Mouse (Mus musculus): Measurements from ENCODE around the gene Pla2g4c.

Pla2g4c gene

DNA sequence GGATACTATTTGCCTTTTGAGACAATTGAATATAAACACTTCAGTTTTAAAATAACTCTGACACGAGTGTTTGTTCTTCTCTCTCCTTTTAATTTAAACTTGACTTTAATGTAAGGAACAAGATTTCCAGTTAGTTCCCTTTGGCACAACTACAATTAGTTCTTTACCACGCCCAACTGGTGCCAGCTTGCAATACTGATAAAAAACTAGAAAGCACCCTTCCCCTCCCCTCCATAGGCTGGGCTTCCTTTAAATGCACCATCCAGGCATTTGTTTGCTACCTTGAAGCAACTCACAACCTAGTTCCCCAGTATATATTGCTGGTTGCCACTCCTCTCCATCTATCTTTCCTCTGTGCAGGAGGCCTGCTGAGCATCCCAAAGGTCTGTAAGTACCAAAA, at the start of gene Pla2g4c:
TSS of gene Pla2g4c (plus strand) at position 340 of the 400 bp plus-strand sequence.
- in situ Hi-C loops (cut with MboI, MseI) = no loop called here

DNA sequence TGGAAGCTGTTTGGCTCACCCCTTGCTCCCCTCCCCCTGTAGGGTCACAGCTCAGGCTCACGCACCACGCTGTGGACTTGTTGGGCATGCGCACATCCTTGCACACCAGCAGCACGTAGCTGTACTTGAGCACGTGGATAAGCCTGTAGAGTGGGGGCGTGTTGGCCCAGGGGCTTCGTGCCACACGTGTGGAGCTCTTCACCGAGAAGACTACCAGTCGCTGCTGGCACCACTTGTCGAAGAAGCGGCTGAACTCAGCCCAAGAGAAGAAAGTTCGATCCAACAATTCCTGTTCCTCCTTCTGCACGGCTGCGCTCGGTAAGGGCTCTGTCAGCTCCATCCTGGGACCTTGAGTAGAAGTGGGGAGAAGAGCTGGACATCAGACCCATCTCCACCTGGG, 47.4 kb upstream of the Pla2g4c start, which contains the start of gene Lig1:
TSS of gene Lig1 (plus strand) at position 203 of the 400 bp plus-strand sequence.
- in situ Hi-C loops (cut with MboI, MseI) = loop anchor here (5.0 to 25.0 kb wide), 4 partner anchors 215 to 795 kb away; partner anchors contain the start of genes Mzf1 (in 1 of the 2) and Zfp606 (in 1 of the 2)

DNA sequence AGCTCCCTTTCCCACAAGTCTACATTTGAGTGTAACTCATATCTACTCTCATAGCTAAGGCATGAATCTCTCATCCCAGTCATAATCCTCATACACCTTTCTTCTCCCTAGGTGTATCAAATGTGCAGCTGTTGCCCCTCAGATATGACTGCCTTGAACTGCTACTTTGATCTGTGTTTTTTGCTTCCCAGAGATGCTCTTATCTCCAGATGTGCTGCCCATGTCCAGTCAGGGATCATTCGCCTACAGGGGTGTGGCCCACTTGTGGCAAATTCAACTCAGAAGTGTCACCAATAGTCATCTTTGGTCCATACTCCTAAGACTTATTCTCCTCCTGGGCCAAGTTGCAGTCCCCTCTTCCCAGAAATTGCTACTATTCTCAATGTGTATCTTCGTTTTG, 46.6 kb upstream of the Pla2g4c start:
- in situ Hi-C loops (cut with MboI, MseI) = loop anchor here (5.0 to 25.0 kb wide), 4 partner anchors 216 to 796 kb away; partner anchors contain the start of genes Mzf1 (in 1 of the 2) and Zfp606 (in 1 of the 2)

DNA sequence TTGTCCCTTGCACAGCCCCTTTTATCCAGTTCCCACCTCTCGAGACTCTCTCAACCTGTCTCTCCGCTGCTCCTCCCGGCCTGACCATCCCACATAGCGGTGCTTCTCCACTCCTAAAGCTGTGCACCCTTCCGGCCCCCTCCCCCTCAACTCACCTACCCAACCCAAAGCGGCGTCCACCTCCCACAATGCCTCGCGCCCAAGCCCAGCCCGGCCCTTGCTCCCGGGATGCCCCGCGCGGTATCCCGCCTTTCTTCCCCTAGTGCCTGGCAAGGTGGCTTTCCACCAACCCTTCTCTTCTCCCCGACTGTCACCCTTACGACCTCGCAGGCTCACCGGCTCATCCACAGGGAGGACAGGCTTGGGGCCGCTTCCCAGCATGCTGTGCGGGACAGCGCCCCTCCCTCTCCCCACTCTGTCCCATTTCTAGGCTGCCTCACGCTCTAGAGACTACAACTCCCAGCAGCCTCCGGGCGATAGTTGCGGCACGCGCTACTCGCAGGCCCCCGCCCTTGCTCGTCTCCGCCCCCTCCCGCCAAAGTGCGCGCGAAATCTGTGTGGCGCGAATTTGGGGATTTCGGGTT, 46.1 kb upstream of the Pla2g4c start, which contains the start of gene Zswim9:
TSS of gene Zswim9 (minus strand) at position 414 of the 584 bp plus-strand sequence.
- in situ Hi-C loops (cut with MboI, MseI) = loop anchor here (5.0 to 25.0 kb wide), 4 partner anchors 216 to 796 kb away; partner anchors contain the start of genes Mzf1 (in 1 of the 2) and Zfp606 (in 1 of the 2)

DNA sequence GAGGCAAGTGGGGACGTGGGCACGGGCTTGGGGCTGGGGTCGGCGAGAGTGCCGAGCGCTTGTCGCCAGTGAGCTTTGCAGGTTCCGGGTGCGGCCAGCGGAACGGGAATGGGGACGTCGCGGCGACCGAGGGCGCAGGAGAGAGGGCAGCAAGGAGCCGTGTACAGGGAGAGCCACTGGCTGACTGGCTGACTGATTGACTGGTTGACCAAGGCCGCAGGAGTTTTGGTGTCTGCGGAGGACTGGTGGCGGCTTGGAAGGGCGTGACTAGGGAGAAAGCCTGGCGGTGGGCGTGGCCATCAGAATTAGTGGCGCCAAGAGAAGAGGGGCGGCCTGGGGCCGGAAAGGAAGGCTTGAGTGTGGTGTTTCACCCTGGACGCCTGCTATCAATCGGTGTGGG, 45.5 kb upstream of the Pla2g4c start:
- in situ Hi-C loops (cut with MboI, MseI) = loop anchor here (5.0 to 25.0 kb wide), 4 partner anchors 217 to 797 kb away; partner anchors contain the start of genes Mzf1 (in 1 of the 2) and Zfp606 (in 1 of the 2)

DNA sequence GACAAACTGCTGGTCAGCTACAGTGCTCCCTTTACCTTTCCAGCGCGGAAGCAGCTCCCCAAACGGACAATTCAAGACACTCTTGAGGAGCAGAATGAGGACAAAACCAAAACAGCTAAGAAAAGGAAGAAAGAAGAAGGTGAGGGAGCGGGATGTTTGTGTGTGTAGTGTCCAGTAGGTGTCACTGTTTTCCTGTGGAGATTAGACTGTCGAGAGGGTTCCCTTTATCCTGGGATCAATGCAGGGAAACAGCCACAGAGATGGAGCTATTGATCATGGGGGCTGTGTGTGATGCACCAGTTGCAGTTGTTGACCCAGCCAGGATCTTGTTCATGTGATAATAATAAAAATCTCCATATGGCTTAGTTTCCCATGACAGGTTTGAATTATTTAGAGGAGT, 35.8 kb upstream of the Pla2g4c start:
- in situ Hi-C loops (cut with MboI, MseI) = loop anchor here (10.0 to 25.0 kb wide), 3 partner anchors 226 to 801 kb away; partner anchors contain the start of genes Mzf1 (in 1 of the 2) and Zfp606 (in 1 of the 2)

DNA sequence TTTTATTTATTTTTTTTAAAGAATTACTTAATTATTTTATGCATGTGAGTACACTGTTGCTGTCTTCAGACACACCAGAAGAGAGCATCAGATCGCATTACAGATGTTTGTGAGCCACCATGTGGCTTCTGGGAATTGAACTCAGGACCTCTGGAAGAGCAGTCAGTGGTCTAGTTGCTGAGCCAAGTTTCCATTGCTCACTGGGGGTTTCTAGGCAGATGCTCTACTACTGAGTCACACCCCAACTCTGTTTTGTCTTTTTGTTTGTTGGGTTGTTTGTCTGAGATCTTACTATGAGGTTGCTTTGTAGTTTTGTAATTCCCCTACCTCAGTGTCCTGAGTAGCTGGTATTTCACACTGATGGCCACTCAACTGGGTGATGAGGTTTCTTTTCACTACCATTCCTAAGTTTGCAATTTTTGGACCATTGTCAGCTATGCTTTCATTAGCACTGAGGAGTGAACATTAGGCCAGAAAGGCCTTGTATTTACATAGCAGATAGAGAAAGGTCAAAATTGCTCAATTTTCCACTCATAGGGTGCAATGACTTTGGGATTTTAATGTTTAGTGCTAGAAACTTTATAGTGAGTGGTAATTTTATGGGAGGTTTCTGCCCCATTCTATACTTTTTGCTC, 34.3 kb upstream of the Pla2g4c start:
- in situ Hi-C loops (cut with MboI, MseI) = loop anchor here (10.0 to 25.0 kb wide), 4 partner anchors 228 to 1025 kb away; partner anchors contain the start of genes Mzf1 (in 1 of the 2) and Zfp606 (in 1 of the 2)

DNA sequence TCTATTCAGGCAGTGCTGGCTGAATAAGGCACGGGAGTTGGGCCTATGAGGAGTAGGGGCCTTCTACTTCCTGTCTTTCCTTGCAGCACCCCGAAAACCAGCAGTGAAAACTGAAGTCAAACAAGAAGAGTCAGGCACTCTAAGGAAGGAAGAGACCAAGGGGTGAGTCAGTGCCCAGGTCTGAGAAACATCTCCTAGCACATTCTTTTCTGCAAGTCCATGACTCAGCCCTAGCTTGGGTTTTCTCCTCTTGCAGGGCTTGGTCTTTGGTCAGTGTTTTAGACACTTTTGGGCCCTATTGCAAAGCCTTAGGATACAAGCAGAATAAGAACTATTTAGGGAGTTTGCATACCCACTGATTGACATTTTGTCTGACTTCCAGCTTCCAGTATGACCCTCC, 33.1 kb upstream of the Pla2g4c start:
- in situ Hi-C loops (cut with MboI, MseI) = loop anchor here (10.0 to 25.0 kb wide), 4 partner anchors 229 to 1023 kb away; partner anchors contain the start of genes Mzf1 (in 1 of the 2) and Zfp606 (in 1 of the 2)

DNA sequence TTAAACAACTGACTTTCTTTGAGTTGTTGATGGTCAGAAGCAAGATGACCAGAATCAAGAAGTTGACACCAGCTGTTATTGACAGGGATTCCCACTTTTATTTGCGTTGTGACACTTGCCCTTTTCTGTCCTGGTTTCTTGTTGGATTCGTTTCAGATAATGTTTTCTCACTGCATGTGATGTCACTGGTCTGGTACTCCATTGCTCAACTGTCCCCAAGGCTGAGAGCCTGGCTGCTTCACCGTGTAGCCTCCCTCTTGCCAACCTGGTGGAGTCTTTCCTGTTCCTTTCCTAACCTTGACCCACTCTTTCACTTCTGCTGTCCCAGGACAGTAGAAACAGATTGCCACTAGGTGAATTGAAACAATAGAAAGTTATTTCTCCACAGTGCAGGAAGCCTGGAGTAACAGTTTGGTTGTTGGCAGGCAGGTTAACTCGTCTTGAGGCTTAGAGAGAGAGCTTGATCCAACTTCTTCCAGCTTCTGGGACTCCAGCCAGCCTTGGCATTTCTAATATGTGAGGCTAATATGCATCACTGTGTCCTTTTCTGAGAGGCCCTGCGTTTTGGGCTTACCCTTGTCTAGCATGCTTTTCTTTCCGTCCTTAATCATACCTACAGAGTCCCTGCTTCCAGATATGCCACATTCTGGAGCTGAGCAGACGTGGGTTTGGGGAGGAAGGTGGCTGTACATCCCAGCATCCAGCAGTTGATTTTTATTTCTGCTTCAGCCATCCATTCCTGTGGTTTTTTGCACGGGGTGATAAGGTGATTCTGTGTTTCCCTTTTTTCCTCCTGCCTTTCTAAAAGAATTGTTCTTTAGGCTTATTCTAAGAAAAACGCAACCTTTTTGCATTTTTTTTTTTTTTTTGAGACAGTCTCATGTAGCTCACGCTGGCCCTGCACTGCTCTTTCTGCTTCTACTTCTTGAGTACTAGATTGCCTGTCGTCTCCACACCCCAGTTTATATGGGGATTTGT, 30.3 kb upstream of the Pla2g4c start:
- in situ Hi-C loops (cut with MboI, MseI) = loop anchor here (10.0 to 25.0 kb wide), 4 partner anchors 232 to 1021 kb away; partner anchors contain the start of genes Mzf1 (in 1 of the 2) and Zfp606 (in 1 of the 2)

DNA sequence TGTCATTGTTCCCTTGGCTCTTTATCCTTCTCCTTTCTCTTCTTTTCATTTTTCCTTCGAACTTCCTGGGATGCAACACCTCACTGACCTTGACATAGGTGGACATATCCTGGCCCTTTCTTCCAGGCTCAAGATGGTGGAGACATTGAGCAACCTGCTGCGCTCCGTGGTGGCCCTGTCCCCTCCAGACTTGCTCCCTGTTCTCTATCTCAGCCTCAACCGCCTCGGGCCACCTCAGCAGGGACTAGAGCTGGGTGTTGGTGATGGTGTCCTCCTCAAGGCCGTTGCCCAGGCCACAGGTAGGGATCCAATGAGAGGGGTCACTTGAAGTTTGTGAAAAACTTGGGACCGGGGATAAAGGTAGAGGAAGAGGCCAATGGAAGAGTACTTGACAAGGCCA, 29.2 kb upstream of the Pla2g4c start:
- in situ Hi-C loops (cut with MboI, MseI) = loop anchor here (10.0 to 25.0 kb wide), 4 partner anchors 233 to 1020 kb away; partner anchors contain the start of genes Mzf1 (in 1 of the 2) and Zfp606 (in 1 of the 2)

DNA sequence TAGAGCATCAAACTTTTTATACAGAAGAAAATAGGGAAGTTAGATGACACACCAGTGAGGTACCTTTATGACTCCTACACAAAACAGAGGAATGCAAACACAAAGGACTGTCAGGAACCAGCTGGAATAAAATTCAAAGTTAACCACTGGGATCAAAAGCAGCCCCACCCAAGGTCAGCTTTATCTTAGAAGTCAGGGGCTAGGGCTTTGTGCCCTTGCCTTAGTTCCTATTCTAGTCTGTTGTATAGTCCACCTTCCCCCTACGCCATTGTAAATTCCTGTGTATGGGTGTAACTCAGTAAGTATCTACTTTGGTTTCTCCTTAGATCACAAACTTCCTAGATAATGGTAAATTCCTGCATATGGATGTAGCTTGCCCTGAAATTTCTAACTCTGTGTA, 26.8 kb upstream of the Pla2g4c start:
- in situ Hi-C loops (cut with MboI, MseI) = loop anchor here (10.0 to 25.0 kb wide), 4 partner anchors 235 to 1017 kb away; partner anchors contain the start of genes Mzf1 (in 1 of the 2) and Zfp606 (in 1 of the 2)

DNA sequence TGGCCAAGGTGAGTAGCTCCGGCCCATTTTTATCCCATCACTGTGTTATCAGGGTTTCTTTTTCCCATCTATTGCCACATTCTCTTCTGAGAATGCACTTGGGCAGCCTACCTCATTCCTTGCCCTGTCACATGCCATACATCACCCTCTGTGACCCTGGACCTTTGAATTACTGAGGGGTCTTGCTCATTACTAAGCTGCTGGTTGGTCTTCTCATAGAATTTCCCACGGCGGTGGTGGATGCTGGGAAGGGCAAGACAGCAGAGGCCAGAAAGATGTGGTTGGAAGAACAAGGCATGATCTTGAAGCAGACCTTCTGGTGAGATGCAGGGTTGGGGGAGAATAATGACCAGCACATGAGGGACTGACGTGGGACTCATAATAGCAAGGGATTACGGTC, 25.6 kb upstream of the Pla2g4c start:
- in situ Hi-C loops (cut with MboI, MseI) = loop anchor here (10.0 to 25.0 kb wide), 4 partner anchors 237 to 1016 kb away; partner anchors contain the start of genes Mzf1 (in 1 of the 2) and Zfp606 (in 1 of the 2)

DNA sequence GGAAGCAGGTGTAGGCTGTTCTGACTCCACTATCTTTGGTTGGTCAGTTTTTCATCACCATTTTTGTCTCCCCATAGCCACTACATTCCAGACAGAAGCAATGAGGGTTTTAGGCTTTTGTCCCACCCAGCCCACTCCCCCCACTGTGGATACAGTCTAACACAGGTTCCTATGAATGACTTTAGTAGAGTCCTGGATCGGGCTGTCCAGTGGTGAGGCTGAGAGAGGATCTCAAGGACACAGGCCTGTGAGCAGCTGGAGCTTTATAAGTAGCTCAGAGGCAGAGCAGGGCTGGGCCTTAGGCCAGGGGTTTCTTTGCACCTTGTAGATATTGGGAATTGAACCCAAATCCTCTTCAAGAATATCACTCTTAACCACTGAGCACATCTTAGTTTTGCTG, 22.8 kb upstream of the Pla2g4c start:
- in situ Hi-C loops (cut with MboI, MseI) = no loop called here

DNA sequence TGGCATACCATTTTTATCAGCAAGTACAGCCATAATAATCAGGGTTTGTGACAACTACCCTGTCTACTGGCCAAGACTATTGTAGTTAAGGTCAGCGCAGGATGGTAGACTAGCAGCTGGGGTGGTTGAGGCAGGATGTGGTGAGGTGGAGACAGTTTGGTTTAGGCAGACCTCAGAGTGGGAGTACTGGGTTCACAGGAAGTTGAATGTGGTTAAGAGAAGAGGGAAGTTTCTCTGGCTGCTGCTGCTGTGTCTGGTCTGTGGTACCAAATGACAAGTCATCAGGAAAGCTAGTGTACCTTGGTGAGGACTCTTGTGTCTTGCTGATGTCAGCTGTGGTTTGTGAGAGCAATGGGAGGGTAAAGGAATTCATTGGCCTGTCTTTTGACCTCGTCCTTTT, 21.7 kb upstream of the Pla2g4c start:
- in situ Hi-C loops (cut with MboI, MseI) = no loop called here

DNA sequence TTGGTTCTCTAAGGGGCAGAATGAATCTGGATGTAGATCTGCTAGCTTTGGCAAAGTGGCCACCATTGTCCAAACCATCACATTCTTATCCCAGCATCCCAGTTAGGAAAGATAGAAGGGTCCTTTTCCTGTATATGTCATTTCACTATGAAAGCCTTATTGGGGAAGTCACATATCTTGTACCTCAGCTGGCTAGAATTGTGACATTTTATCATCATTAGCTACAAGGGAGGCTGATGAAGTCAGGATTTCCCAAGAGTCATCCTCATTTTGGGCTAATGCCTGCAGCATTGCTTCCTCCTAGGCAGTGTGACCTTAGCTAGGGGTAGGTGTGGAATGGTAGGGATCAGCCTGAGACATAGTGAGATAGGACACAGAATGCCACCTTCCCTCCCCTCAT, 21.1 kb upstream of the Pla2g4c start:
- in situ Hi-C loops (cut with MboI, MseI) = no loop called here

DNA sequence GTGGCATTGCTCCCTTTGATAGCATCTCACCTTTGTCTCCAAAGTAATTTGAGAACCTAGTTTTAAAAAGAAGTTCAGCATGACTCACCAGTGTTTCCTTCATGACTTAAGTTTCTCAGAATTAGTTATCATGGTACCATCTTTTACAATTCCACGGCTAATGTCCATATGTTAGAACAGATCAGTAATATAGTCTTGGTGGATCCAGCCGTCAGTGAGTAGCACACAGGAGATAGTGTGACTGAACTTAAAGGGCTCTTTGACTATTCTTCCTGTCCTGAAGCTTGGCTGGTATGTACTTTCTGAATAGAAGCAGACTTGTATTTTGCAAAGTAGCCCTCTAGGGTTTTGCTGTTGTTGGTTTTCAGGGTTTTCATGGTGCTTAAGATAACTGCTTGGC, 15.0 kb upstream of the Pla2g4c start:
- in situ Hi-C loops (cut with MboI, MseI) = no loop called here

DNA sequence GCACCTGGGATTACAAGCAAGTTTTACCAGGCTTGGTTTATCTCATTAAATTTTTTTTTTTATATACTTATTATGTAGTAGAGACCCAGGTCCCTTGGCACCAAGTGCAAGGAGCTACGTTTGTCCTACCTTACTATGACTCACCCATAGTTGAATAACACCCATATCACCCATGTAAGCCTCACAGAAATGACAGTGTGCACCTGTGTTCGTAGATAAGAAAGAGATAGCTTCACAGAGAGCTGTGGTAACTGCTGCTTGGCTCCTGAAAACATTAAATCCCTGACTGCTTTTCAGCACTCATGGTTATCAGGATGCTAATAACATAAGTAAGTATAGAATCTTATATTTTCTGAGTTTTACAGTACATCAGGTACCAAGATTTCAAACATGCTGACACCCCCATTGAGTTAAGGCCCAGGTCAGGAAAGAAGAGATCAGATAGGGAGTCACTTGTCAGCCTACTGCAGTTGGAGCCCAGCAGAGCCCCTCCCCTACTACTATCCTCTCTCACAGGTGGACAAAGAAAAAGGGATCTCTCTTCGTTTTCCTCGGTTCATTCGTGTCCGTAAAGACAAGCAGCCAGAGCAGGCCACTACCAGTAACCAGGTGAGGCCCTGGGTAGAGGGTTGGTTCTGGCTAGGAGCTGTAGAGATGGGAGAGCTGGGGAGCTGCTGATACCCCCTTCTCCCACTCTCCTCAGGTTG, 13.8 kb upstream of the Pla2g4c start:
- in situ Hi-C loops (cut with MboI, MseI) = no loop called here

DNA sequence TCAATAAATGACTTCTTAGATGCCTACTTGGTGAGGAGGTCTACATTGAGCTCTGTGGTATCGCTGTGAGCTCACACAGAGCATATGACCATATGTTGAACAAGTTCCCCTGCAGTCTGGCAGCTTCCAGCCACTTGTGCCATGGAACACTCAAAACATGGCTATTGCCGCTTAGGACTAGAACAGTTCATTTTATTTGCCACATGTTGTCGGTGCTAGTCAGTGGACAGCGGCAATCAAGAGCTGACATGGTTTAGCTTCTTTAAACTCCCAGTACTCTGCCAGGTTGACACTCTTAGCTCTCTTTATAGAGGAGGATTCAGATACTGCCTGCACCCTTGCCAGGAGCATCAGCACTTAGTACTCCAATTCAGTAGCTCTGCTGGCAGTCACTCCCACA, 13.1 kb upstream of the Pla2g4c start:
- in situ Hi-C loops (cut with MboI, MseI) = no loop called here

DNA sequence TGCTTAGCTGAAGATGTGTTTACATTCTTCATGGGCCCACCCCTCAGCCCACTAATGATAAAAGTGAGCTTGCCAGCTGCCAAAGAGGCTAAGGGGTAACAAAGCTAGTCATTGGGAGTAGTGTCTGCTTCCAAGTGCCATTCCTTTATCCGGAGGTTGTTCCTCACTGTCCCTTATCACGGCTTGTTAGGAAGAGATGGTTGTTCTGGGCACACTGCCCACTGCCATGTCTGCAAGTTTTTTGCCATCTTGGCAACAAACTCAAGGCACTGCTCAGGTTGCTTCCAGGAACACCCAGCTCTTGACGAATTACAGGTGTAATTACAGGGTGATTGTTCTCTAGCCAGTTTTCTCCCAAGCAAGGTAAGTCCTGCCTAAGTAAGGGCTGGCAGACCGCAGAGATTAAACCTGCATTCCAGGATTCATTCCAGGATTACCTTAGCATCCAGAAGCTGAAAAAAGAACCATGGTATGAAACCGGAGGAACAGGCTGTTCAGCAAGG, 10.3 kb upstream of the Pla2g4c start:
- in situ Hi-C loops (cut with MboI, MseI) = no loop called here

DNA sequence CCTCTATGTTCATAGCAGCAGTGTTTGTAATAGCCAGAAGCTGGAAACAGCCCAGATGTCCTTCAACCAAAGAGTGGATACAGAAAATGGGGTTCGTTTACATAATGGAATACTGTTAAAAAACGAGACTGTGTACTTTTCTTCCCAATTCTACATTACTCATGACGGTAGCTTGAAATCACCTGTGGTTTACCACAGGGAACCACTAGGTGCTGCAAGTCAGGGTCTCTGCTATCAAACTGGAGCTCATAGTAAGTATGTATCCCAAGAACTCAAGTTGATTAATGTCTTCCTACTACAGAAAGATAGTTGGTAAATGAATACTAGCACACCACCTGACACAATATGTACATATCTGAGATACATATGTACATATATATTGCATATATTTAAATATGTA, 3.0 kb upstream of the Pla2g4c start:
- in situ Hi-C loops (cut with MboI, MseI) = no loop called here
